Mouse (Mus musculus) left cerebral cortex, adult 18-20 months (tissue): ENCODE results near the gene Gm49721. TPM values are rescaled to one million over a fixed set of nuclear protein-coding genes. Genes with fewer than 3 reads are reported as not detected.
"Not testable (repeated sequence)": the region's sequence is repeated elsewhere in the genome, so short reads cannot be mapped to it uniquely, and the experiment has no call there.

Experiments
- DNase-seq, 2 experiments: peaks; one replicate each; pipeline ENCODE4 v3.0.0; 2021 to 2022; ENCODE audit warnings: low spot score in 2 of 2, mixed read lengths in 1 of 2
- long read RNA-seq, 2 experiments: library from polyadenylated mRNA; stranded (forward); transcript quantifications; one replicate each; pipeline ENCODE4 v2.0.0; 2021
- total RNA-seq, 2 experiments: library from RNA; stranded (reverse); gene quantifications; 2 replicates each; pipeline ENCODE4 v1.2.3; 2021

Gm49721 gene
- under 1 TPM; 0.23 to 0.70 TPM for total RNA-seq
- long read RNA-seq, experiment 1, partial matches to known transcripts, result 0 of 5 reads
- long read RNA-seq, experiment 1, other reads (novel, unspliced or antisense), result 5 of 5 reads
- long read RNA-seq, experiment 2, partial matches to known transcripts, result 0 of 6 reads
- long read RNA-seq, experiment 2, other reads (novel, unspliced or antisense), result 6 of 6 reads

DNA sequence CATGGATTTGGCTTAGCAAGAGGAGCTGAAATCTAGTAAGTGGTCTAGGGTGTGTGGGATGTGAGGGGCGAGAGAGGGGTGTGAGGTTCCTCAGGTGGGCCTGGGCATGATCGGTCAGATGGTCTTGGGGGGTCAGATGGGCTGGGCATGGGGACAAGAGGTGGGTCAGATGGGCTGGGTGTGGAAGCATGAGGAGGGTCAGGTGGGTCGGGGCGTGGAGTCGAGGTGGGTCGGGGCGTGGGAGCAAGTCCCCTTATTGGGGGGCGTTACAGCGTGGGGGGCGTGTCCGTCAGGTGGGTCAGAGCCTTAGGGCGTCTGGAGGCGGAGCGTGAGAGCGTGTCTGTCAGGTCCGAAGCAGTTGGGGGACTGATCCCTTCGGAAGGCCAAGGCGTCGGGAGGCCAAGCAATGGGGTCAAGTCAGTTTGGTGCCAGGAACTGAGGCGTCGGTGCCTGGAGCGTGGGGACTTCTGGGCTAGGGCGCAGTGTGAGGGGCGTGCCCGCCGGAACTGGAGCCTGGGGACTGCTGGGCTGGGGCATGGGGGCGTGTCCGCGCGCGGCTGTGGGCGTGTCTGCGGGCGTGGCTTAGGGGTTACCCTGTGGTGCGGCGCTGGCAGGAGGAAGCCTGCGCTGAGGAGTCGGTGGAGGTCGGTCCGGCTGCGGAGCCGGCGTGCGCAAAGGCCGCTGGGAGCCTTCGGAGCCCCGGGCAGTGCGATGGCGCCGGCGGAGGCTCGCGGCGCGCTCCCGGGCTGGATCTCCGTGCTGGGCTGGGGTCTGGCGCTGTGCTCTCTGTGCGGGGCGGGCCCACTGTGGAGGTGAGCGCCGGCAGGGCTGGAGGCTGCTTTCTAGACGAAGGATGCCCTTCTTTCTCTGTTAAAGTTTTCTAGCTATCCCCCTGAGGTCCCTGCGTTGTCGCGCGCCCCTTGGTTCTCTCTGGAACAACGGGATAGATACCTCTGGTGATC lies at the start of gene Gm49721:
Gm49721 (plus strand) TSS at position 618 of the 962 bp plus-strand sequence.
- peak; percentile 15 to 41 for DNase-seq

DNA sequence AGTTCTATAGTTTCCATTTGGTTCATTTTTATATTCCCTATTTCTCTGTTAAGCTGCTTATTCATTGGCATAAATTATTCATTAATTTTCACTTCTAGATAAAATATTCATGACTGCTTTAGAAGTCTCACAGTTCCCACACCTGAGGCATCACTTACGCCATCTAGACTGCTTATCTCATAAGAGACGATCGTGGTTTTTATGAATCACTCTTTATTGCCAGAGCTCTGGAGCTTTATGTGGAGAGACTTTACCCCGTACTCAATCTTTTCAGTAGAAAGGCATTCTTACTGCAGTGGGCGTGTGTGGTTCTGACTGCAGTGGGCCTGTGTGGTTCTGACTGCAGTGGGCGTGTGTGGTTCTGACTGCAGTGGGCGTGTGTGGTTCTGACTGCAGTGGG lies 47.1 kb upstream of the Gm49721 start:
- not testable (repeated sequence) for DNase-seq

DNA sequence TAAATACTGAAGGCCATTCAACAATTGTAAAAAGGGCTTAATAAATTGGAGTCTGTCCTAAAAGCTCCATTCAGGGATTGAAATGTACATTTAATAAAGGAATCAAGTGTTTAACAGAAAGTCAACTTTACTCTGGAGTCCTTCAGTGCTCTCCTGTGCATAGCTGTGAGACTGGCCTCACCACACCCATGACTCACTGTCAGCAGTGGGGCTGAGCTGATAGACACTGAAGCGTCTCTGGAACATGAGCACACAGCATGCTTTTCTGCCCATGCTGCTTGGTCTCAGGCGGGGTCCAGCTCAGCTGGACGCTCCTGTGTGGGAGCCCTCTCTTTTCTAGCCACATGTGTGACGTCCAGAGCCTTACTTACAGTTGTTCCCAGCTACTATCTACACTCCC lies 36.1 kb upstream of the Gm49721 start:
- DNase-seq, result not testable (repeated sequence)

DNA sequence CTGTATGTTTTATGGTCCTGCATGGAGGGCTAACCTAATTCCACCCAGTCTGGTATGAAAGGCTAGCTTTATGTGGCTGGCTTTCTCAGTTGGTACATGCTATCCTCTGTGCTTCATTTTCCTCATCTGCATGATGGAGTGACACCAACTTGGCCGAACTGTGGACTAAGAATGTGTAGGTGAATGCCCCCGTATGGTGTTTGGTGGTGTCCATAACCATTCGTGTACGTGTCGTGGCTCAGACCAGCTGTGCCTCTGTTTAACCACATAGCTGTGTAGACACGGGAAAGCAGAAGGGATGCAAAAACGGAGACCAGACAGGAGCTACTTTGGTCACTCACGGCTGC lies 31.1 kb upstream of the Gm49721 start:
- DNase-seq, result not testable (repeated sequence)

DNA sequence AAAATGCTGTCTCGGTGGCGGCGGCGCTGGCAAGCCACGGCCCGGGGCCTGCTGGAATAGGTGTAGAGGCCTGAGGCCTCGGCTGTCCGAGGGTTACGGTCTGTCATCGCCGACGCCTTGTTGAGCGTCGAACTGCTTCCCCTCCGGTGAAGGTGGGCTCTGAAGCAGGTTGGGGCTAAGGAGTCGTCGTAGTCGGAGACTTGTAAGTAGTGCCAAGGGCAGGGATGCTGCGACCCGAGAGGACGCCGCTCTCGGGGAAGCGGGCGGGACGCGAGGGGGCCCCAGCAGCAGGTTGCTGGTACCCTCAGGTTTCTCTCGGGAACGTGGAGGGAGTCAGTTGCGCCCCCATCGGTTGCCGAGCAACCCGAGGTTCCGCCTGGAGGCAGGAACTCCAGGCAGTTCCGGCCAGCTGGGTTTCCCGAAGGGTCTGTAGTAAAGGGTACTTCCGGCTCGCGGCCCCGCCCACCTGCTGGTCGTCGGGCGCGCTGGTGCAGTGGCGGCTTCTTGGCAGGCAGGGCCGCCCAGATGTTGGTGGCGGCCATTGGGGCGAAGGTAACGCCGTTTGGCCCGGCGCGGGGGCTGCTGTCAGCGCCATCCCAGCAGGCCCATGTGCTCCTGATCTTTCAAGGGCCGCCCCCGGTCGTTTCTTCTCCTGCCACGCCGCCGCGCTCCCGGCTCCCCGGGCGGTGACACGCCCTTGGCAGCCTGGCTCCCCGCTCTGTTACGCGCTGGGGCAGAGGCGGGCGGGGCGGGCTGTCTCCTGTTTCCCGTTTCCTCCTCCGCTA lies 30.5 kb upstream of the Gm49721 start, which contains the start of gene Rsph3b:
Rsph3b (minus strand) TSS at position 699 of the 785 bp plus-strand sequence.
- DNase-seq, result peak; percentile 64 to 82

DNA sequence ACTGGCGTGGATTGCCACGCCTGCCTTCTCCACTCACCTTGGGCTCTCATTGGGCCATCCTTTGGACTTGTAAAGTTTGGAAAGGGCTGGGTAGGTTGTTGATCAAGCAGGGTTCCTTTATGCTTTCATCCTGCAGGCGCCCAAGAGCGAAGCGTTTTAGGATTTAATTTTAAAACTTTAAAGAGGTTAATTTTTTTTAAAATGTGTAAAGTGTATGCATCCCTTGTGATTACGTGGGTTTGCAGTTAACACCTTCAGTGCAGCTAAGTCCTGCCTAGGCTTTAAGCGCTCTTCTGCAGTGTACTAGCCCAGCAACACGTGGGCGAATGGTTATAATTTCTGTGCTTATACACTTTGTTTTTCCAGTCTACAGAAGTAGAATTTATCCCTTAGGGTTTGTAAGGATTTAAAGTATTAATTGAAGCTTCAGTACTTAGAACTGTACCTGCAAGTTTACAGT lies 29.9 kb upstream of the Gm49721 start:
- DNase-seq, result not testable (repeated sequence)

DNA sequence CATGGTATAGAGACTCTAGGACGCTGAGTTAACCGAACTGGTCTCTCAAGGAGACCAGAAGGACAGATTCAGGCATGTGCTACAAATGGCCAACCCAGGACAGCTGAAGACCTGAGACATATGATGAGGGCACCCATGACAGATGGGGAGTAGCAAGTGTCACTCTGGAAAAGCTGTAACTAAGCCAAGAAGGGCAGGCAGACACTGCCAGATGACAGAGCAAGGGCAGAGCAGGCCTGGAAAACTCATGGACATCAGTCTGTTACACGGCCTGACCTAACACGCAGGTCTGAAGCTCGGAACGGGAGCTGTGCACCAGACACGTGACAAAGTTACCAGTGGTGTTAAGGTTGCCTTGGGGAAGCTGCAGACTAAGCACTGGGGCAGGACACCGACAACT lies 19.8 kb upstream of the Gm49721 start:
- DNase-seq, result not testable (repeated sequence)

DNA sequence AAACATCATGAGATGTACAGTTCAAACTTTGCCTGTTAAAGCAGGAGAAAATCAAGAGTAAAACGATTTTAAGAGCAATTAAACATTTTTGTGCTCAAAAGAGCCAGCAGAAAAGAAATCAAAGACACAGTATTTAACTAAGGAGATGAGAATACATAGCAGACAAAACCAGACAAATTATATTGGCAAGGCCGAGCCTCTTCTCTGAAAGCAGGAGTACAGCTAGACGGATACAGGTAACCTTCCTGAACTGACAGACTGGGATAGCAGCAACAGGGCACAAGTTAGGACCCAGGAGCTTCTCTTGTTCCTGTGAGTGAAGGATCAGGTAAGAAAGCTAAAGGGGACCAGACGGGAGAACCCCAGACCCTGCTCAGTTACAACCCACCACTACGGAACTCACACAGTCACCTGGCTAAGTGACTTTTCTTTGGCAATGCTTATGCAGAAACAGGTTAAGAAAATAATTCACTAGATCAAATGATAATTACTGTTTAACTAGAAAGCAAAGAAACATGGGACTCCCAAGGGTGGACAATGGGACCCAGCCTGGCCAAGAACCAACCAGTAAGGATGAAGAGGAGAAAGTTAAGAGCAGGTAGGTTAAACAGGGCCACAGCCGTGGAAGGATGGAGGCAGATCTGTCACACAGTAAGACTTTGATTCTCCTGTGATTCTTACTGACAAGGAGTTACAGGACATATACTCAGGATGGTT lies 19.0 kb upstream of the Gm49721 start:
- DNase-seq, result not testable (repeated sequence)

DNA sequence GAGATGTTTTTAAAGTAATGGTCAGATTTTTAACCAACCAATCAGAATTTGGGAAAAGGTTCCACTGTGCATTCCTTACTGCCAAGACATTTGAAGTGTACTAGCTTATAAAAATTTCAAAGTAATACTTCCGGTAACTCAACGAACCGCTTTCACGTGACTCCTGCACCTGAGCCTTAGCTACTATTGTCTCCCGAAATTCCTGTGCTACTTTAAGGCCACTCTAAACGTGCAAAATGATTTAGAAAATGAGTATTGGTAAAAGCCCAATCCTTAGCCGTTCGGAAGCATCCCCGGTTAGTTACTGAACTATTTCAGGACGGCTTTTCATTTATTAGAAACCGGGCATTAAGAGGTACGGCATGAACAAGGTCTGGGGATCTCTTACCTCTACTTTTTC lies 18.4 kb upstream of the Gm49721 start:
- DNase-seq, result not testable (repeated sequence)

DNA sequence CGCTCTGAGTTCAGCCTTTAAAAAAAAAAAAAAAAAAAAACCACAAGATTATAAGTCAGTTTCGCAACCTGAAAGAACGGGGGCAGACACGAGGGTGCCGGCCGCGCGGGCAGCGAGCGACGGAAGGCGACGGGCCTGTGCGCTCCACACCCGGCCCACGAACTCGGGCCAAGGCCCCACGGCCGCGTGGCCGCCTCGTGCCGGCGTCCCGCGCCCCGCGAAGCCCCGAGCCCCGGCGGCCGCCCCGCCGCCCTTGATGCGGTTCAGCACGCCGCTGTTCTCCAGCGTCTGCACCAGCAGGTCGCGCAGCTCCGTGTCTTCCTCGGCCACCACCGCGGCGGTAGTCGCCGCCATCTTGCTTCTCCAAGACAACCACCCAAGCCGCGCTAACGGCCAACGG lies 17.9 kb upstream of the Gm49721 start, which contains the start of gene Tagap1:
Tagap1 (minus strand) TSS at position 381 of the 400 bp plus-strand sequence.
- peak; percentile 22 to 57 for DNase-seq

DNA sequence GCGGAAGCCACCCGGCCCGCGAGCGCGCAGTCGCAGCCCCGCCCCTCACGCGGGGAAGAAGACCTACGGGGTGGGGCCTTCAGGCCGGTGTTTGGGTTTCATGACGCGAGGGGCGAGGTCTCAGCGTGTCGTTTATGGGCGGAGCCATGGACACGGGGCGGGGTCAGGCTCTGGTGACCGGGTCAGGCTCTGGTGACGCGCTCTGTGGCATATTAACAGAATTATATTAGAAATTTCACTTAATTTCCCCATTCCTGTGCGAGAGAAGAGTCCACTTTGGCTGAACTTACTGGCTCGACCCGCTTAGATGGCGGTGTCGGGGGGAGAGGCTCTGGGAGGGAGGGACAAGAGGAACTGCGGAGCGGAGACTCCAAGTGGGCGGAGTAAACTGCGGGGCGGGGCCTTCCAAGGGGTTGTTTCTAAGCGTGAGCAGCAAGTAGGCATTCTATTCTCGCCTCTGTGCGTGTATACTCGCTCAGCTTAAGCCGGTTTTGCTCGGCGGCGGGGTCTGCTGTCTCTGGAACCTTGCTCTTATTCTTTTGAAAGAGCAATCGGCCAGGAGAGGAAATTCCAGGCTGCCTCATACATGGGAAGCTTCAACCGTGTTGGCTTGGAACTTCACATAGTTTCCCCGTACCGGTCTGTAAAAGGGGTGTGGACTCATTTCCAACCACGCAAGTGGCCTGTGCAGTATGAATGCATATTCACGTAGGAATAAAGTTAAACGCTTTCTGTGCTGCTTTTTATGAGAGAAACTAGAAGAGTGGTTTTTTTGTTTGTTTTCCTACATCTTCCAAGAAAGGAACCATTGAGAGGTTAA lies 17.3 kb upstream of the Gm49721 start:
- peak in 1 of 2 experiments; percentile 15 for DNase-seq

DNA sequence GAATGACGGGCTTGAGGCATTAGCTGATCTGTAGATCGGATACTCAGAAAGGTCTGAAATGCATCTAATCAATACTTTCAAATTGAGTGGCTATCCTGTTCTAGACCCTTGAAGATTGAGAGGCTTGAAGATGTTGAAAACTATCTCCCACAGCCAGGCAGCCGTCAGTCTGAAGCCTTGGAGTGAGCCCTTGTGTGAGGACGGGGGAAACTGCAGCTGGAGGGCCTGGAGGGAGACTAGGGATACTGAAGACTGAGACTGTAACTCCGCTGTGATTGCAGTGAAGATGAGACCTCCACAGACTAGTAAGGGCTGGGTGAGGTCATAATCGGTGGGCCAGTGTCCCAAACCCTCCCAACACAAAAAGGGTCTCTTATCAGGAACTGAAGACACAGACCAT lies 16.4 kb upstream of the Gm49721 start:
- DNase-seq, result not testable (repeated sequence)

DNA sequence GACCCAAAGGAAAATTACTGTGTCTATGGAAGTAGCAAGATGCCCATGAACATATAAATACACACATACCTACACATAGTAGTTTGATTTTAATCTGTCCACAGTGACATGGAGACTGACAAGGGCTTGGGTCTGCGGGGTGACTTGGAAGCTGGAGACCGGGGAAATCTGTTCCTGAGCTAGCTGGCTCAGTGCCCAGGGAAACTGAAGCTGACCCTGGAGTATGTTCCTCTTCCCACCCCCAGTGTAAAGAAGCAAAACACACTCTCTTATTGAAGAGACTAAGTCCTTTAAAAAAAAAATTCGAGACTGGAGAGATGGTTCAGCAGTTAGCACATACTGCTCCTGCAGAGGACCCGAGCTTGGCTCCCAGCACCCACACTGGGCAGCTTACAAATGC lies 15.8 kb upstream of the Gm49721 start:
- not testable (repeated sequence) for DNase-seq

DNA sequence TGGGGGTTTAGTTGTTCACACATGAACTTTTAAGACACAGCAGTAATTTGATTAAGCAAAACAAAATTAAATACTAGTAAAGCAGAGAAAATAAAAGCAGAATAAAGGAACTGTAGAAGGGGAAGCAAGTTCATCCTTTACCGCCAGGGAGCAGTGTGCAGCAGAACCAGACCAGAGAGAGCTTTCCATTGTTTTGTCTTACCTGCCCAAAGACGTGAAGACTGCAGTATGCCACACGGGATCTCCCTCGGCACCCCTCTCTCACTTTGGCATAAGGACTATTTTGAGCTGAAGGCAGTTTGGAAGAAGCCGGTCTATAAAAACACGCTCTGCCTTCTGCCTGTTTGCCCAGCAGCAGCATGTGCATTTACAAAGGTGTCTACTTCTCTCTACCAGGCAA lies 13.3 kb upstream of the Gm49721 start:
- DNase-seq, result peak in 1 of 2 experiments; percentile 19

DNA sequence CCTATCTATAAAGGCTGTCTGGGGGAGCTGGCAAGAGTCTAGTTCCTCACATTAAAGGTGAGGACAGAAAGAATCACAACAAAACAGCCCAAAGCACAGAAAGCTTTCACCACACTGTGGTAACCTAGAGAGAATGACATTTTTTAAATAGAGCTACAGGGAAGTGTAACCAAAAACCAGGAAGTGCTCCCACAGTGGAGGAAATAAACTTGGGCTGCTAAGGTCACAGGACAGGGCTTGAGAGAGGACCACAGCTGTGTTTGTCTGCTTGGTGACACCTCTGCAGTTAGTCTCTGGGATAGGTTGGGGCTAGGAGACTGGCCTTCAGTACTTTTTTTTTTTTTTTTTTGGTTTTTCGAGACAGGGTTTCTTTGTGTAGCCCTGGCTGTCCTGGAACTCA lies 11.0 kb upstream of the Gm49721 start:
- not testable (repeated sequence) for DNase-seq

DNA sequence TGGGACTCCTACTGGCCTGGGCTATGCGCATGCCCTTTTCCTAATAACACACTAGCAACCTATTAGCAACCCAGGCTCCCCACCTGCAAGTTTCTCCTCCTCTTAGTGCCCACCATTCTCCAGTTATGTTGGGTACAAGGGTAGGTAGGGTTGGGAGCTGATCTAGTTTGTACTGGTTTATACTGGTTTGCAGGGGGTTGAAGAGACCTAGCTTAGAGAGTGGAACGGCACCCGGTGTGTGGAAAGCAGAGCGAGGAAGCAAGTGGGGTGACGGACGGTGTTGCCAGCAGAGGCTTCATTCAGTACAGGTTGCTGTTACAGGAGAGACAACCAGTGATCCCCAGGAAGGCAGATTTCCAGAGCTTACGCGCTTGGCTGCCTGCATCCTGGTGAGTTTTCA lies 8.4 kb upstream of the Gm49721 start, which contains the start of gene Rnaset2b:
Rnaset2b (plus strand) TSS at position 301 of the 400 bp plus-strand sequence.
- DNase-seq, result not testable (repeated sequence)

DNA sequence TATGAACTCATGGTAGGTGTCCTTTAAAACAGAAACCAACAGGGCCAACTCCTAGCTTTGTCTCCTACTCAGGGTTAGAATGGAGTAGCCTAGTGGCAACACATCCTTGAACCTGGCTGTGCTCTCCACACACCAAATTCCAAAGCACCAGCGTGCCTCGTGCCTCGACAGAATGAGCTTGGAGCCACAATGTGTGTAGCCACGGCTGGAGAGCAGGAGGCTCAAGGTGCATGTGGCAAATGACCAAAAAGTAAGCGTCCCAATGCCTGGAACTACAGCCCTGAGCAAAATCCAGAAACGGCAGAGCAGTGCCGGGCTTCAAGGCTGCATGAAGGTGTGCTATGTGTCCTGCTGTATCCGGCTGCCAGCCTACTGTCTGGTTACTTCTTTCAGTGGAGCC lies 7.5 kb upstream of the Gm49721 start:
- DNase-seq, result not testable (repeated sequence)

DNA sequence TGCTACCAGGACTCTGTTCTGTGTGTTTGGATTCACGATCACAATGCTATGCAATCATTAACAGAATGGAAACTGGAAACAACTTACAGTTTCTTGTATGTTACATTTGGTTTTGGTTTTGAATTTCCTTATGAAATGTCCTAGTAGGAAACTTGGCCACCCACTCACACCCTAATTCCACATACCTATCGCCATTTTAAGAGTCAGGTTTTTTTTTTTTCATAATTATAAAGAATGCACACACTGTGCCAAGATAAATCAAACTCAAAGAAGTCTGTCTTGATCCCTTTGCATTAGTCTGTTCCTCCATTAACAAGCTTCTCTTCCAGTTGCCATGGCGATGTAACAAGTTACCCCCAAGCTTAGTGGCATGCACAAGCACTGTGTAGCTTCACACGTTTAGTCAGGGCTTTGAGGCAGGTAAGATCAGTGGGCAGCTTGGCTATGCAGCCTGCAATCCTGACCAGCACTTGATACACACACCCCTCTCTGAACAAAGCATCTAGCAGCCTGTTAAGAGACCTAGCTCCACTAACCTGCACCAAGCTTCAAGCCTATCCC lies 5.8 kb upstream of the Gm49721 start:
- DNase-seq, result not testable (repeated sequence)

DNA sequence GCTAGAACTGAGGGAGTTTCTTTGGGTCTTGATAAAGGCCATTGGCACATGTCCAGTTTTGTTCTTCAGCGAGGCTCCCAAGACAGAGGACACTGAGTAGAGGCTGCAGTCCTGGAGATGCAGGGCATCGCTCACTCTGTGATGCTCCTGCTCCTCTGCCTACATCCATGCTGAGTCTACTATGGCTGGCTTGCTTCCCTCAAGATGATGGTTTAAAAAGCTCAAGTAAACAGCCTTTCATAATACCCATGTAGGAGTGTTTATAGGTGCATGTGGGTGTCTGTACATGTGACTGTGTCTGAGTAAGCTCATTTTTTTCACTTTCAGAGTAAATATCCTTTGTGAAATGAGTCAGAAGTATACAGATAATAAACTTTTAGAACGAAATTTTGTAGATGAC lies 3.7 kb upstream of the Gm49721 start:
- DNase-seq, result not testable (repeated sequence)
